Mouse (Mus musculus): Measurements from ENCODE around the gene Inha. TPM values are rescaled to one million over a fixed set of nuclear protein-coding genes. Genes with fewer than 3 reads are reported as not detected.
A peak's percentile ranks its signal among the peaks of the same experiment; 100 is the strongest.

The Inha gene
- polyA plus RNA-seq, 1 experiment from 2014 or later, result 4.6 TPM

DNA sequence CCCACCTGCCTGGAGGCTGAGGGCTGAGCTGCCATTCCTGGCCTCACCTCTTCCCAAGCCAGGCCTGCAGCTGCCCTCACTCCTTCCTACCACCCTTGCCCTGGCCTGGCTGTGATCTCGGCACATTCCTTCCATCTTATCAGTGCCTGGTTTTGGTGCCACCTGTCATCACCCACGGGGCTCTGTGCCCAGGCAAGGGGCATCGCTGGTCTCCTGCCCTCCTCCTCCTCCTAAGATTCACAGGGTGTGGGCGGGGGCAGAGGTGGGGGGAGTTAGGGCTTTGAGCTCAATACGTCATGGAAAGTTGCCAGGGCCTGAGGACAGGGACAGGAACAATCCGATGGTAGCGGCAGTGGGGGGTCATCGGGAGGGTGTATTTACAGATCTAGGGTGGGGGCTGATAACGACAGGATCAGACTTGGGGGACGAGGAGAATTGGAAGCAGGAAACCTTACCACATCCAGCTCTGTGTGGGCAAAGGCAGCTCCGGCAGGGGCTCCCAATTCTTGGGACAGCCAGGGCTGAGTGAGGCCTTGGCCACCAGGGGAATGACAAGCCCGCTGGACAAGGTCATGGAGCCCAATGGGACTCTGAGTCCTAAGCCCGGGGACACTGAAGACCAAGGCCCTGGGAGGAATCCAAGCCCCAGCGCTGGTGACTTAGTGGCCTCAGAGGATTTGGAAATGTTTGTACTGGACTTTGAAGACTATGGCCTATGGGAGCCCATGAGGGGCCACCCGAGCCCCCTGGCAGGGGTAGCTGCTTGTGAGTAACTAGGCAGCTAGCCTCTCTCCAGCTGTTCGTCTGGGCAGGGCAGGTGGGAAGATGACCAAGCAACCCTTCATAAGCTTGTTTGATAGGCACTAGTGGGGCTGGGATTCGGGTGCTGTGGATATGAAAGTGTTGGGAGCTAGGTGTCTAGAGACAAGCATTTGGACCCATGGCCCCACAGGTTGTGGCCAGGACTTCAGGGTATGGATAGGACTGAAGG, 42.7 kb downstream of the Inha start:
- no peak for ATAC-seq (ENCODE audit: borderline replicate concordance, extremely low read depth, low FRiP score, low TSS enrichment)
- Histone ChIP-seq H3K27ac (no peak overlapping the region), H3K36me3 (peaks cover 5% of the 10 kb centered on the region; the same call in 1 of the 2 replicates), H3K4me2 (no peak overlapping the region), H3K4me1 (peaks cover 11% of the 10 kb centered on the region), H3K9ac (no peak overlapping the region), H3K27me3 (peaks cover 5% of the 10 kb centered on the region; the same call in 1 of the 2 replicates), H3K4me3 (no peak overlapping the region), H3K9me3 (no peaks in the 10 kb centered on the region)
- WGBS, result 63% methylated on average over 17 of the region's 17 CpGs

GRCm38 (mm10) chr1:75550586-75550985, 43.7 kb downstream of the Inha start:
- peaks cover 10% of the 10 kb centered on the region; the same call in 1 of the 2 replicates for H3K36me3 ChIP-seq
- no peak overlapping the region for H3K4me3 ChIP-seq
- peaks cover 5% of the 10 kb centered on the region; the same call in 1 of the 2 replicates for H3K27me3 ChIP-seq
- no peak overlapping the region for H3K27ac ChIP-seq
- no peak for ATAC-seq (ENCODE audit: borderline replicate concordance, extremely low read depth, low FRiP score, low TSS enrichment)
- no peak overlapping the region for H3K9ac ChIP-seq
- WGBS, result 76% methylated on average over 15 of the region's 15 CpGs
- H3K4me1 ChIP-seq, result peaks cover 11% of the 10 kb centered on the region
- H3K9me3 ChIP-seq, result no peaks in the 10 kb centered on the region
- H3K4me2 ChIP-seq, result no peak overlapping the region

DNA sequence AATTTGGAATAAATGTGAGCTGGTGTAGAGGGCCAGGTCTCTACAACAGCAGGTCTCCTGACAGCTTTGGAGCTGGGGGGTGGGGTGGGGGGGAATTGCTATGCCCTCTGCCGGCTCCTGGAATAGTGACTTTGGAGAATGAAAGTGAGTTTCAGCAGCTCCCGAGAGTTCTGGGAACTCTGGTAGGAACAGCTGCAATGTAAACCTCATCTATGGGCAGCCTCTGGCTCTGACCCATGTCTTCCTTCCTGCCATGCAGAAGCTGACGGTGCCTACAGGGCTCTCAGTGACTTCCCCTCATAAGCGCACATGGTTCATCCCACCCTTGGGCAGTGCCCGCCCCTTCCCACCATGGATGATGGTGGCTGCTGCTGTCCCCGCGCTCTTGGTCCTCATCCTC, 48.8 kb downstream of the Inha start:
- no peak overlapping the region for H3K27ac ChIP-seq
- no peak overlapping the region for H3K4me3 ChIP-seq
- peaks cover 3% of the 10 kb centered on the region; the same call in 1 of the 2 replicates for H3K27me3 ChIP-seq
- no peaks in the 10 kb centered on the region for H3K9me3 ChIP-seq
- ATAC-seq (ENCODE audit: borderline replicate concordance, extremely low read depth, low FRiP score, low TSS enrichment), result no peak
- peaks cover 7% of the 10 kb centered on the region for H3K4me1 ChIP-seq
- H3K4me2 ChIP-seq, result no peak overlapping the region
- H3K36me3 ChIP-seq, result peaks cover 10% of the 10 kb centered on the region; the same call in 1 of the 2 replicates
- H3K9ac ChIP-seq, result no peak overlapping the region
- WGBS, result 86% methylated on average over 7 of the region's 7 CpGs

DNA sequence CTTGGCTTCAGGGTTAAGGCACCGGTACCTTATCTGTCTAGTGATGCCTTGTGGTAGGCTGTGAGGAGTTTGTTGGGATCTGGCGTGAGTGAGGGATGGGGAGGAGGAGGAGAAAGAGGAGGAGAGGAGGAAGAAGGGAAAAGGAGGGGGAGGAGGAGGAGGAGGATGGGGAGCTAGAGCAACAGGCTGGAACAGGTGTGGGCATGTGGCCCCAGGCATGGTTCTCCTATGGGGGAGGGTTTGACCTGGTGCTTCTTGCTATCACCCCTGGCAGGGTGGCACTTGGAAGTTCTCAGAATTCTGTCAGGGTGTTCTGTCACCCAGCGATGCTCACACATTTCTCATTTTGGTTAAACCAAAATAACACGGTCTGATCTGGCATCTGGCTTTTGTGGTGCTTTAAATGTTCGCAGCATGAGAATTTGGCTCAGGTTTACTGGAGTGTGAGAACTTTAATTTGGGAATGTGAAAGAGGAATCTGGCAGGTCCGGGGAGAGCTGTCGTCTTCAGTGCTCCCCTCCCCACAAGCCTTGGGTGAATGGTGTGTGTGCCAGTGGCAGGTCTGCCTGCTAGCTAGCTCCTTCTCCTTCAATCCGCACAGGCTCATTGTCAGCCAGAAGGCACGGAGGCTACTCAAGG, 49.4 kb downstream of the Inha start:
- no peak for ATAC-seq (ENCODE audit: borderline replicate concordance, extremely low read depth, low FRiP score, low TSS enrichment)
- no peak overlapping the region for H3K27ac ChIP-seq
- H3K9me3 ChIP-seq, result no peaks in the 10 kb centered on the region
- whole genome bisulfite sequencing, result 77% methylated on average over 9 of the region's 9 CpGs
- peaks cover 7% of the 10 kb centered on the region for H3K4me1 ChIP-seq
- no peak overlapping the region for H3K9ac ChIP-seq
- no peak overlapping the region for H3K4me2 ChIP-seq
- peaks cover 3% of the 10 kb centered on the region; the same call in 1 of the 2 replicates for H3K27me3 ChIP-seq
- H3K4me3 ChIP-seq, result no peak overlapping the region
- H3K36me3 ChIP-seq, result peaks cover 10% of the 10 kb centered on the region; the same call in 1 of the 2 replicates

GRCm38 (mm10) chr1:75557041-75557440, 50.2 kb downstream of the Inha start:
- 88% methylated on average over 7 of the region's 7 CpGs for WGBS
- no peaks in the 10 kb centered on the region for H3K9me3 ChIP-seq
- peaks cover 7% of the 10 kb centered on the region for H3K4me1 ChIP-seq
- H3K27ac ChIP-seq, result no peak overlapping the region
- no peak for ATAC-seq (ENCODE audit: borderline replicate concordance, extremely low read depth, low FRiP score, low TSS enrichment)
- H3K4me3 ChIP-seq, result no peak overlapping the region
- H3K36me3 ChIP-seq, result 0 out of 2 replicates have a peak, but pooled peaks cover 5% of the 10 kb centered on the region
- H3K27me3 ChIP-seq, result peaks cover 3% of the 10 kb centered on the region; the same call in 1 of the 2 replicates
- H3K9ac ChIP-seq, result no peak overlapping the region
- no peak overlapping the region for H3K4me2 ChIP-seq

GRCm38 (mm10) chr1:75558388-75559178, 51.7 kb downstream of the Inha start:
- WGBS, result 78% methylated on average over 18 of the region's 18 CpGs
- 0 out of 2 replicates have a peak, but pooled peaks cover 5% of the 10 kb centered on the region for H3K36me3 ChIP-seq

DNA sequence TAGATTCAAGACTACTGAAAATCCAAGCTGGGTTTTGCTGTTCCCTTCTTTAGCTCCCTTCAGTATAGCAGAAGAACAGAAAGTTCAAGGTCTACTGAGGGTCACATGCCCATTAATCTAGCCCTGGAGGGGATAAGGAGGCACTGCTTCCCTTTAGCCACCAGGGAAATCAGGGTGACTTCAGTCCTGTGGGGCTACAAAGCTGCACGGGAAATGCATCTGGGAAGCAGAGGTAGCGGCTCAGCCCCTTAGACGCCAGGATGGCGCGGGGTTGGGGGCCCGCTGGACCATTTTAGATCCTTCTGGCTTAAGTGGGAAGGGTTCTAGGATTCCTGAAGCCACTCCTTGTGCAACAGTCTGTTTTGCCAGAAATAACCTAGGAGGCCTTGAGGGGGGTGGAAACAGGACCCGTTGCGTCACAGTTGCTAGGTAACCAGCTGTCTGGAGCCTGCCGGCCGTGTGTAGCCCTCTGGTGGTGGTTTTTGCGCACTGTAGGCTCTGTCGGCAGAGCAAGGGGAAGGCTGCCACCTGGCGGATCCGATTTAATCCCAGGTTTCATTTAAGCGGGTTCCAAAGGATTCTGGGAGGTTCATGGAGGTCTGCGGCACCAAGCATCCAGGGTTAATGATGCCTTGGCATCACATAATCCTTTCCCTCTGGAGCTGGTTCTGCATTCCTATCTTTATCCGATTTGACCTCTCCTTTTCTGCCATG, 52.5 kb downstream of the Inha start:
- peak overlapping the region; percentile 64 for H3K27ac ChIP-seq
- H3K4me2 ChIP-seq, result peak overlapping the region; percentile 54
- WGBS, result 5% methylated on average over 17 of the region's 17 CpGs
- ATAC-seq (ENCODE audit: borderline replicate concordance, extremely low read depth, low FRiP score, low TSS enrichment), result peak; percentile 95
- H3K9me3 ChIP-seq, result no peaks in the 10 kb centered on the region
- peak overlapping the region; percentile 16; the same call in 1 of the 2 replicates for H3K4me3 ChIP-seq
- peaks cover 7% of the 10 kb centered on the region for H3K4me1 ChIP-seq
- 0 out of 2 replicates have a peak, but pooled peaks cover 5% of the 10 kb centered on the region for H3K36me3 ChIP-seq
- H3K27me3 ChIP-seq, result peaks cover 3% of the 10 kb centered on the region; the same call in 1 of the 2 replicates
- peak overlapping the region; percentile 26; the same call in 1 of the 2 replicates for H3K9ac ChIP-seq

More at GRCm38 (mm10) chr1:75558388-75559178, 51.7 kb downstream of the Inha start:
- no peak overlapping the region for H3K9ac ChIP-seq
- H3K4me2 ChIP-seq, result no peak overlapping the region
- no peaks in the 10 kb centered on the region for H3K9me3 ChIP-seq
- peaks cover 7% of the 10 kb centered on the region for H3K4me1 ChIP-seq
- peak overlapping the region; percentile 64 for H3K27ac ChIP-seq
- H3K4me3 ChIP-seq, result no peak overlapping the region
- peaks cover 3% of the 10 kb centered on the region; the same call in 1 of the 2 replicates for H3K27me3 ChIP-seq
- ATAC-seq (ENCODE audit: borderline replicate concordance, extremely low read depth, low FRiP score, low TSS enrichment), result no peak

Other genes with a start within 250 kb of the Inha start
- gene Ptprn, start 242.6 kb upstream of the Inha start, polyA plus RNA-seq (2015; fragmentation: Nextera tagmentation; extraction: Ambion mirVana), result 0.39 and 0.72 TPM in 2 replicates
- gene Resp18, start 228.7 kb upstream of the Inha start, polyA plus RNA-seq (2015; fragmentation: Nextera tagmentation; extraction: Ambion mirVana), result 0.91 and 1.4 TPM in 2 replicates
- gene Dnpep, start 189.1 kb upstream of the Inha start, polyA plus RNA-seq (2015; fragmentation: Nextera tagmentation; extraction: Ambion mirVana), result 121 and 124 TPM in 2 replicates
- 57.1 and 59.5 TPM in 2 replicates for gene Des, start 146.7 kb upstream of the Inha start, polyA plus RNA-seq (2015; fragmentation: Nextera tagmentation; extraction: Ambion mirVana)
- gene Speg, start 131.8 kb upstream of the Inha start, polyA plus RNA-seq (2015; fragmentation: Nextera tagmentation; extraction: Ambion mirVana), result 41.6 and 42.8 TPM in 2 replicates
- gene Gmppa, start 71.1 kb upstream of the Inha start, polyA plus RNA-seq (2015; fragmentation: Nextera tagmentation; extraction: Ambion mirVana), result 80.3 and 88.5 TPM in 2 replicates
- gene Asic4, start 56.6 kb upstream of the Inha start, polyA plus RNA-seq (2015; fragmentation: Nextera tagmentation; extraction: Ambion mirVana), result 0.26 and 0.30 TPM in 2 replicates
- gene Chpf, start 27.8 kb upstream of the Inha start, polyA plus RNA-seq (2015; fragmentation: Nextera tagmentation; extraction: Ambion mirVana), result 29.5 and 31.1 TPM in 2 replicates
- gene Tmem198, start 27.5 kb upstream of the Inha start, polyA plus RNA-seq (2015; fragmentation: Nextera tagmentation; extraction: Ambion mirVana), result 0.65 and 0.82 TPM in 2 replicates
- gene Obsl1, start 625 bp upstream of the Inha start, polyA plus RNA-seq (2015; fragmentation: Nextera tagmentation; extraction: Ambion mirVana), result 74.0 and 77.9 TPM in 2 replicates
- 20.7 and 20.8 TPM in 2 replicates for gene Stk11ip, start 14.5 kb downstream of the Inha start, polyA plus RNA-seq (2015; fragmentation: Nextera tagmentation; extraction: Ambion mirVana)
- gene Slc4a3, start 39.2 kb downstream of the Inha start, polyA plus RNA-seq (2015; fragmentation: Nextera tagmentation; extraction: Ambion mirVana), result 11.3 and 13.2 TPM in 2 replicates

Measured in lung, embryonic 15.5 days (tissue).